Mouse (Mus musculus) frontal cortex, adult (tissue): ENCODE measurements around the gene Ppp1r37.
"Not testable (repeated sequence)": the region's sequence is repeated elsewhere in the genome, so short reads cannot be mapped to it uniquely, and the experiment has no call there.

ENCODE experiments used
- ATAC-seq: cut with Nextera tagmentation; 2 replicates; pipeline ENCODE4 v1.9.2; 2017; ENCODE audit warnings: mild to moderate bottlenecking, moderate library complexity, mixed read lengths; ENCODE audit not compliant: low TSS enrichment

Ppp1r37 gene

GRCm38 (mm10) chr7:19540771-19541566 is 21.9 kb downstream of the Ppp1r37 start:
- ATAC-seq, result no peak

- ATAC-seq, result no peak
Observed at GRCm38 (mm10) chr7:19534676-19535075, 28.2 kb downstream of the Ppp1r37 start.

DNA sequence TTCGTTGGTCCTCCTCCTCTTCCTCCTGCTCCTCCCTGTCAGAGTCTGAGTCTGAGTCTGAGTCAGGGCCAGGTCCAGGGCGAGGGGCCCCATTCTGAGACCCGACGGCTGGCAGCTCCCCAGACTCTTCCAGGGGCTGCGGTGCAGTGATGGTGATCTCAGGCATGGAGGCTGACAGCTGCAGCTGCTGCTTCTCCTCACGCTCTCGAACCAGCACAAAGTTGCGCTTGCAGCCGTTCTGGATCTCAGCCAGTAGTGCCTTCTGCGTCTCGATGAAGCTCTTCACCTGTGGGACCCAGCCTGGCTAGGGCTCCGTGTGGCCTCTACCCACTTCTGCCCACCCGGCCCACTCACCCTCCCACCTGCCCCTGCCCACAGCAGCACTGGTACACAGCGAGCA is 30.6 kb downstream of the Ppp1r37 start:
- no peak for ATAC-seq

- ATAC-seq, result no peak
Observed at GRCm38 (mm10) chr7:19531077-19531476, 31.8 kb downstream of the Ppp1r37 start.

DNA sequence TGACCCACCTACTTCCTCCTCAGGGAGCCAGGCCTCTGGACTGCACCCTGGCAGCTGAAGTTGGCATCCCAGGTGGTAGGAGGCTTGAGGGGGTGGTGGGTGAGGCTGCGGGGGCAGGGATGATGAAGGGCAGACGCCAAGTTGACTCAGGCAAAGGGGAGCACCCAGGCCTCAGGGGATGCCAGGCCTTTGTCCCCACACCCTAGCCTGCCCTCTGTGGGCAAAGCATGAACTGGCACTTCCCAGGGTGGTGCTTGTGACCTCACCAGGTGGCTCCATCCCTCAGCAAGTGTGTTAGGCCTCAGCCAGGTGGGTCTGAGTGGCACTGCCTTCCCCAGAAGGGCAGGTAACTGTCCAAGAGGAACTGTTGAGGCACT is 37.8 kb downstream of the Ppp1r37 start:
- ATAC-seq, result no peak

- no peak for ATAC-seq
Observed at GRCm38 (mm10) chr7:19524420-19525104, 38.3 kb downstream of the Ppp1r37 start.

GRCm38 (mm10) chr7:19523757-19524419 is 39.0 kb downstream of the Ppp1r37 start:
- peak; percentile 35; the same call in 1 of the 2 replicates for ATAC-seq

GRCm38 (mm10) chr7:19523017-19523756 is 39.7 kb downstream of the Ppp1r37 start:
- 0 out of 2 replicates have a peak, but pooled peaks have one; percentile 12 for ATAC-seq

GRCm38 (mm10) chr7:19520032-19520431 is 42.8 kb downstream of the Ppp1r37 start:
- ATAC-seq, result no peak

- ATAC-seq, result peak; percentile 72; the same call in 1 of the 2 replicates
Observed at GRCm38 (mm10) chr7:19517652-19518365, 45.1 kb downstream of the Ppp1r37 start, which contains the start of gene Nkpd1. Nkpd1 (plus strand) TSS chr7:19517838.

GRCm38 (mm10) chr7:19512353-19512752 is 50.5 kb downstream of the Ppp1r37 start:
- ATAC-seq, result no peak

DNA sequence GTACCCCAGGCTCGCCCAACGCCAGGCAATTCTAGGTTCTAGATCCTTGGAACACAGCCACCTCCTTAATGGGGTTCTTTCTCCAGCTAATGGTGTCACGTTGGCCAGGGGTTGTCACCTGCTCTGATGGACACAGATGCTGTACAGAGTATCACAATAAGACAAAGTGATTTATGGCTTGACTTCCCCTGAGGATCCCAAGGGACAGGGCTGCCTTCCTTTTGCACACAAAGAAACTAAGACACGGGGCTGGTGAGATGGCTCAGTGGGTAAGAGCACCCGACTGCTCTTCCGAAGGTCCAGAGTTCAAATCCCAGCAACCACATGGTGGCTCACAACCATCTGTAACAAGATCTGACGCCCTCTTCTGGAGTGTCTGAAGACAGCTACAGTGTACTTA is 50.9 kb downstream of the Ppp1r37 start:
- not testable (repeated sequence) for ATAC-seq

DNA sequence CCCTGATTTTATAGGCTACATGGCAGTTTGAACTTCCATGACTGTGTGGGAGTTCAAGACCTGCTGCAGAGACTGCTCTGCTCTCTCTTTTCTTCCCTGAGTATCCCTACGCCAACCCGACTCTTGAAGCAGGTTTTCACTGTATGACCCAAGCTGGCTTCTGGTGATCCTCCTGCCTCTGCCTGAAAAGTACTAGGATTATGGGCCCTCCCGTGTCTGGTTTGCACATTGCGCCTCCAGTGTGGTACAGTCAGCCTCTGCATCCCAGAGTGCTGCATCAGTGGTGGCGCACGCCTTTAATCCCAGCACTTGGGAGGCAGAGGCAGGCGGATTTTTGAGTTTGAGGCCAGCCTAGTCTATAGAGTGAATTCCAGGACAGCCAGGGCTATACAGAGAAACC is 53.1 kb downstream of the Ppp1r37 start:
- no peak for ATAC-seq

DNA sequence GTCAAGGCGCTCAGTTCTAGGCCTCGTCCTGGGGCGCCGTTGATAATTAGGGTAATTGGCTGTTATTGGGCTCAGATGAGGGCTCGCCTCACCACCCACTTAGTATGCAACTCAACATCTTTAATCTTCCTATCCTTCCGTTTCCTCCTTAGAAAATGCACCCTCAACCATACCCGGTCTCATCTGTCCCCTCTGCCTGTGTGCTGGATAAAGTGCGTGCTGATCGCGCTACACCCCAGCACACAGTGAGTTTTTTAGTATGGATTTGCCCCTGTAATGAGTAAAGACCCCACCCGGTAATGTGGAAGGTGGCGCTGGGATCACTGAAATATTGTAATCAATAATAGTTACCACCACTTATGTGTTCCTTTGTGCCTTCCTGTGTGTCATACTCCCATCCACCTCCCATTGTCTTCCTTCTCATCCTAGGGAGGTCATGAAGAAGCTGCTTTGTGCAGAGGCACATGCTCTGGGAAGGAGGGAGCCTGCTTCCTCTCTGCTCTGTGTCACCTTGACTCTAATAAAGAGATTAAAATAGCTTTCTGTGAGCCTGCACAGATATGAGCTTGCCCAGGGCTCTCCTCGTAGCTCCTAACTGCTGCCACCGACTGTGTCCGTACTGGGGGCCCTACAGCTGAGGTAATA is 53.8 kb downstream of the Ppp1r37 start:
- 0 out of 2 replicates have a peak, but pooled peaks have one; percentile 6 for ATAC-seq

- ATAC-seq, result peak; percentile 96
Observed at GRCm38 (mm10) chr7:19508150-19508923, 54.5 kb downstream of the Ppp1r37 start, which contains the start of the genes Bloc1s3 and Trappc6a. Bloc1s3 (minus strand) TSS chr7:19508367. Trappc6a (plus strand) TSS chr7:19508395.

- no peak for ATAC-seq
Observed at GRCm38 (mm10) chr7:19507612-19507981, 55.3 kb downstream of the Ppp1r37 start.

GRCm38 (mm10) chr7:19506969-19507611 is 55.8 kb downstream of the Ppp1r37 start:
- no peak for ATAC-seq

DNA sequence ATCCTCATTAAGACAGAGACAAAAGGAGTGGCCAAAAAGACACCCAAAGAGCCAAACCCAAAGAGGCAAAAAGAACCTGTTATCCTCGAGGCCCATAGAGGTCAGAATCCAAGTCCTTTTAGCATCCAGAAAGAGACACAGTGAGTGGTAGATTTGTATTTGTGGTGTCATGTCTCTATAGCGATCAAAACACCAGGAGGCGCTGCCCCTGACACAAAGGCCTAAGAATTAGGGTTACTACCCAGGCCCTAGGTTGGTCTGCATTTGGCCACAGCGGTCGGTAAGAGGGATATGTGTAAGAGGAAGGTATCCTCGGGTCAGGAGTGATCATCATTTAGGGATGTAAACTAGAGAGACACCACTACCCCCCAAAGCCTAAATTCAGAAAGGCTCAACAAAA is 56.5 kb downstream of the Ppp1r37 start:
- ATAC-seq, result no peak

DNA sequence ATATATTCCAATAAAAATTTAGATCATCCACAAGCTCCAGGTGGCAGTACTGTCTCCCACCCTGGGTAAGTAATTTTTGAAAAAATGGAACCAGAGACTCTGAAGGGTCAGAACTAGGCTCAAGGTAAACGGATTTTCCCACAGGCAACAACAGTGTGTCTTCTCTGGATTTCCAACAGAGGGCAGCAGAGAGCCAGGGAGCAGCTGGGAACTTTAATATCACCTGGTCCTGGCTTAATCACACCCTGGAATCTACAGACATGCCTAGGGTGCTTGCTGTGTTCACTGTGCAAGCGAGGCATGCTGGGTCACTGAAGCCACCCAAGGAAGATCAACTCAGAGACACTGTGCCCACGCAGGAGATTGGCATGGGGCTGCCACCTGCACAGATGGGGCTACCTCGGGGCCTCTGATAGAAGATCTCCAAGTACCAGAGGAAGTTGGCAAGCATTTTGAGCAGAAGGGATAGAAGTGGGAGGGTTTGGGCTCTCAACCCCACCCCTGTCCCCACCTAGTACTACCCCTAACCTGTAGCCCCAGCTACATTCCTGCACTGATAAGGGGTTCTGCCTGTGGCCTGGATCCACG is 59.3 kb downstream of the Ppp1r37 start:
- peak; percentile 31; the same call in 1 of the 2 replicates for ATAC-seq
